Mouse (Mus musculus) layer of hippocampus, adult 9-11 months (tissue): ENCODE measurements around the gene Lrrc26.
A peak's percentile ranks its signal among the peaks of the same experiment; 100 is the strongest.
"Not testable (repeated sequence)": the region's sequence is repeated elsewhere in the genome, so short reads cannot be mapped to it uniquely, and the experiment has no call there.

ENCODE experiments used
- DNase-seq: peaks from one replicate; pipeline ENCODE4 v3.0.0; 2022

The Lrrc26 gene

DNA sequence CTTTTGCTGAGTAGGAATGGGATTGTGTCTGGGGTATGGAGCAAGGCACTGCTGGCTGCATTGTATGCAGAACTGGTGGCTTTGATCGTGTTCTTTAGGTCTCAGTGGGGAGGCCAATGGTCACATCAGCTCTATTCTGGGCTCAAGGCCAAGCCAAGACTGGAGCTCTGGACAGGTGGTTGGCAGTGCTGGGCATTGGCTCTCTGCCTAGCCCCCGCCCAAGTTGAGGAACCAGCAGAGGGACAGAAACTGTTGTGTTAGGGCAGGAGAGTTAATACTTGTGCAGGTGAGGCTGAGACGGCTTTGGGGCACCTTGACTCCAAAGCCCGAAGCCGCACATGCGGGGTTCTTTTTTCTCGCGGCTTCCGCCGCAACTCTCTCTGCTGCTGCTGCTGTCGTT, at the start of gene Lrrc26:
TSS of gene Lrrc26 (plus strand) at position 265 of the 400 bp plus-strand sequence.
- DNase-seq, result no peak

DNA sequence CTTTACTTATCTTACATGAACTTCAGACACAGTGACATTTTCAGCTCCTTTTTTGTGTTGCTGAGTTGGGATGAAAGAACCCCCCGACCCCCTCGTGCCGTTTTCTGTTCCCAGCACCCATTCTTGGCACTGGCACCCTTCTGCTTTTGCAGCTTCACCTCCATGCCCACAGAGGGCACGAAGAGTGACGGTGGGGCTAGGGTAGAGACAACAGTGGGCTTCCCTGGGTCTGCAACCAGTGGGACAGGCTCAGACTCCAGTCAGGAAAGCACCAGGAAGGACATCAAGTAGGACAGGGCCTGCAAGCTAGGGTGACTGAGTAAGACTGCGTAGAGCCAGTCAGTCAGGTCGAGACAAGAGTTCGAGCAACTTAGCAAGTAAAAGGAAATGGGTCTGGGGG, 49.4 kb upstream of the Lrrc26 start:
- no peak for DNase-seq

- peak; percentile 69 for DNase-seq
These were observed 48.8 kb upstream of the Lrrc26 start for GRCm38 (mm10) chr2:25240723-25241437.

DNA sequence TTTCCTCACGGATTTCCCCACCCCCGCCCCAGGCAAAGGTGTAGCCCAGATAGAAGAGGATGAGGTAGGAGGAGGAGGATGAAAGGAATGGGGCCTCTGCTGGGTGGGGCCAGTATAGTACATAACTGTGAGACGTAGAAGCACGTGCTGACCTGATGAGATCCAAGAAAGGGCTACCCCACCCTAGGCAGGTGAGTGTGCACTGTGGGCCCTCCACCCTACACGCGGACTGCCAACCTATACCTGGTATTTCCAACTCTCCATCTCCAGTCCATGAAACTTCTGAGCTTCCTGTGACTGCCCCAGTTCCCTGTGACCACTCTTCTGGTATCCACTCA, 48.3 kb upstream of the Lrrc26 start:
- no peak for DNase-seq

DNA sequence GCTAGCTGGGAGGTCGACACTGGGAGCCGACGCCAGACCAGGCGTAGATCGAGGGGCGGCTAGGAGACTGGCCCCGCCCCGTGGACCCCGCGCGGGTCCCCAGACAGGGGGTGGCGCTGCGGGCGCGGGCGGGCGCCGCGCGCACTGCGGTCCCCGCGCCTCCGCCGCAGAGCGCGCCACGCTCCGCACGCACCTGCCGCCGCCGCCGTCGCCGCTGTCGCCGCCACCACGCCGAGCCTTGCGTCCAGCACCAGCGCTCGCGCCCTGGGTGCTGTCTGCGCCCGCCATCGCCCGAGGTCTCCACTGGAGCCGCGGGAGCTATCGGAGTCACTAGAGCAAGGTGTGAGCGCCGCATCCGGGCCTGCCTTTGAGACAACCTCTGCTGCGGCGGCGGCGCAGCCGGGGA, 47.6 kb upstream of the Lrrc26 start, which contains the start of the genes Rnf208 and Cysrt1:
TSS of gene Rnf208 (plus strand) at position 155 of the 406 bp plus-strand sequence.
TSS of gene Cysrt1 (minus strand) at position 352 of the 406 bp plus-strand sequence.
- DNase-seq, result no peak

DNA sequence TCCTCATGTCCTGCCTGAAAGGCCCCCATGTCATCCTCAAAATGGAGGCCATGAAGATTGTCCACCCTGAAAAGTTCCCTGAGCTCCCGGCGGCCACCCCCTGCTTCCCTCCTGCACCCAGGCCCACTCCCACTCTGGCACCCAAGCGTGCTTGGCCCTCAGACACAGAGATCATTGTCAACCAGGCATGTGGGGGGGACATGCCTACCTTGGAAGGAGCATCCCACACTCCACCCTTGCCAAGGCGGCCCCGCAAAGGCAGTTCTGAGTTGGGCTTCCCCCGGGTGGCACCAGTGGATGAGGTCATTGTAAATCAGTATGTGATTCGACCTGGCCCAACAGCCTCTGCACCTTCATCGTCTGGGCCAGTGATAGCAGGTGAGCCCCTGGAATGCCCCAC, 46.4 kb upstream of the Lrrc26 start:
- DNase-seq, result no peak

- no peak for DNase-seq
These were observed 45.6 kb upstream of the Lrrc26 start for GRCm38 (mm10) chr2:25244144-25244543.

- DNase-seq, result no peak
These were observed 43.3 kb upstream of the Lrrc26 start, which contains the start of gene AL732309.1 for GRCm38 (mm10) chr2:25246183-25247072. Gene AL732309.1 (minus strand): TSS chr2:25246863.

- DNase-seq, result no peak
These were observed 37.4 kb upstream of the Lrrc26 start for GRCm38 (mm10) chr2:25252331-25252730.

DNA sequence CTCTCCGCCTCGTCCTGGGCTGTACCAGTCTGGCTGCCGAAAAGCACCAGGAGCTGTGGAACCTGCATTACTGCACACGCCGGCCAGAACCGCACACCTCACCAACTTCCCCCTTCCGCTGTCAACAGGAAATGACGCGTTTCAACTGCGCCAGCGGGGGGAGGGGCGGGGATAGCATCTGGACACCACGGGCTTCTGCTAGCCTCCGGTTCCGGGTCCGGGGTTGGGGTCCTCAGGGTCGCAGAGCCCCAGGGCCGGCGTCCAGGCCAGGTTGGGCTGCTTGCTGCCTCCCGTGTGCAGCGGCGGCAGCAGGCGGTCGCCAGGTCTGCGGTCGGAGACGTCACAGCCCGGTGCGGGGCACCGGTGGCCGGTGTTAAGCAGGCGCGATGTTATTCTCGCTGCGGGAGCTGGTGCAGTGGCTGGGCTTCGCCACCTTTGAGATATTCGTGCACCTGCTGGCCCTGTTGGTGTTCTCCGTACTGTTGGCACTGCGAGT, 34.4 kb upstream of the Lrrc26 start, which contains the start of gene Tmem203:
TSS of gene Tmem203 (plus strand) at position 156 of the 496 bp plus-strand sequence.
- DNase-seq, result peak; percentile 86

DNA sequence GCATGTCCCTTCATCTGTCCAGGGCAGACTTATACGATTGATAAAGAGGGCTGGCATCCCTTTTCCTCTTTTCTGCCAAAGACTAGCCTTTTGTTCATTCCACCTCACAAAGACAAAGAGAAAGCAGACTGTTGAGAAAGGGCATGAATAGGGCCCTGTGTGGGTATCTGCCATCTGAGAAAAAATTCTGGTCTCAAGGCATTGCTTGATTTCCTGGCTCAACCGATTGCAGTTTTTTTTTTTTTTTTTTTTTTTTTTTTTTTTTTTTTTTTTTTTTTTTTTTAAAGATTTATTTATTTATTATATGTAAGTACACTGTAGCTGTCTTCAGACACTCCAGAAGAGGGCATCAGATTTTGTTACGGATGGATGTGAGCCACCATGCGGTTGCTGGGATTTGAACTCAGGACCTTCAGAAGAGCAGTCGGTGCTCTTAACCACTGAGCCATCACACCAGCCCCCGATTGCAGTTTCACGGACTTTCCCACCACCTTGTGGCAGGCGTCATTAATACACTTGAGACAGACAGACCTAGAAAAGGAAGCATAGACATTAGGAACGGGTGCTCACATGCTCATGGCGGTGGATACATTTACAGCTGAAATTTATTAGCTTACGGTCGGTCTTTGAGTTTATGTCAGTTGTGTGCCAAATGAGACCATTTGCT, 33.1 kb upstream of the Lrrc26 start:
- not testable (repeated sequence) for DNase-seq

DNA sequence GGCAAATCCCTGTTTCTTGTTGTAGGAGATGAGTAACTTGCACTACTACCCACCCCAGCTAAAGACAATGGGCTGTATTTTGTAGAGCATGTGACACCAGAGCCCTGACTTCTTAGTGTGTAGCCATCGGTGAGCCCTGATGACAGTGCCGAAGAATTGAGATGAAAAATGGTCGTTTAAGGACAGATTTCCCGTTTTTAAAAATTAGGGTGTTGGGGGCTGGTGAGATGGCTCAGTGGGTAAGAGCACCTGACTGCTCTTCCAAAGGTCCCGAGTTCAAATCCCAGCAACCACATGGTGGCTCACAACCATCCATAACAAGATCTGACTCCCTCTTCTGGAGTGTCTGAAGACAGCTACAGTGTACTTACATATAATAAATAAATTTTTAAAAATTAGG, 32.5 kb upstream of the Lrrc26 start:
- not testable (repeated sequence) for DNase-seq

- DNase-seq, result no peak
These were observed 30.8 kb upstream of the Lrrc26 start for GRCm38 (mm10) chr2:25258887-25259286.

- peak; percentile 70 for DNase-seq
These were observed 27.8 kb upstream of the Lrrc26 start for GRCm38 (mm10) chr2:25261870-25262269.

DNA sequence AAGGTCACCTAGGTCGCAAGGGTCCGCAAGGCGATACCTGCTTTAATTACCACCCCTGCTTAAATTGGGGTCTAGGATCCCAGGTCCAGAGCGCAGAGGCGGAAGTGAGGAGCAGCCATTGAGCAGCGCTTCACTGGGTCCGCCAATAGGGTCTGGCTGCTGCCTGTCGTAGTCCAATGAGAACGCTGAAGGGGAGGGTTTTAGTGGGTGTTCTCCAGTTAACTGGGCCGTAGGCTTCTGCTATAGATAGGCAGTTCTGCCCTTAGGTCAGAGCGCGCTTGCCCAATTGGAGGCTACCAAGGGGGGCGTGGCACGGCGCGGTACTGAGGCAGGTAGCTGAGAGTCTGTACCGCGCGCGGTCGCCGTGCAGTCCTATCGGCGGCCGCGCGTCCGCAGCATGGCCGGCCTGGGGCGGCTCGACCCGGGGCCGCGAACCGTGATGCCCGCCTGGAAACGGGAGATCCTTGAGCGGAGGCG, 27.4 kb upstream of the Lrrc26 start, which contains the start of gene Tprn:
TSS of gene Tprn (plus strand) at position 328 of the 477 bp plus-strand sequence.
- peak; percentile 98 for DNase-seq

- DNase-seq, result no peak
These were observed 26.7 kb upstream of the Lrrc26 start for GRCm38 (mm10) chr2:25262795-25263622.

- DNase-seq, result no peak
These were observed 26.0 kb upstream of the Lrrc26 start for GRCm38 (mm10) chr2:25263623-25264285.

GRCm38 (mm10) chr2:25264286-25264660, 25.4 kb upstream of the Lrrc26 start:
- no peak for DNase-seq

GRCm38 (mm10) chr2:25264851-25265250, 24.9 kb upstream of the Lrrc26 start:
- DNase-seq, result no peak

DNA sequence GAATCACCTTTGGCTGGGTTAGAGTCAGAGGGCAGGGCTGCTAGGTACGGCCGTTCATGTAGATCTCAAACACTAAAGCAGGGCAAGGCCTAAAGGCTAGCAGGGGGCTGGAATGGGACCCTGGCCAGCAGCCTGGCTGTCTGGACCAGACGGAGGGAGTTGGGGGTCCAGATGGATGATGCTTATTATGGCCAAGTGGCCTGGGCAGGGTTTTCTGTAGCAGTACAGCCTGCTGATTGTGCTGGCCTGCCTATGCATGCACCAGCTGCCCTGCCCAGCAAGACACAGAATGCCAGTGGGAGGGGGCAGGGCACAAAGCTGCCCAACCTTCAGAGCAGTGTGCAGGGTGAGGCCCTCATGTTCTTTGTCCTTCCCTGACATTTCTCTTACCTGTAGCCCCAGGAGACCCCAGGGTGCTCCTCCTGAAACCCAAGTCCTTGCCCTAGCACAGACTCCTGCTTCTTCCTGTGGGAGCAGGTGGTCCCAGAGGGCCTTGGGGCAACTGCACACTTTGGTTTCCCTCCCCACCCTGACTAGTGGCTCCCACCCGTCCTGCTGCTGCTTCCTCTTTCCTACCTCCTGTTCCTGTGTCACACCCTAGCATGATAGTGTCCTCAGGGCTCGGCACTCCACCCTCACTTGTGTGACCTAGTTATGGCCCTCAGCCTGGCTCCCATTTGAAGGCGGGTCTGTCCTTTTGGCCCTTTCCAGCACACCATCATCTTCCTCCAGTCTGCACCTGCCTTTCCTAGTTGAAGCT, 23.6 kb upstream of the Lrrc26 start:
- peak; percentile 81 for DNase-seq
